Mouse (Mus musculus): Measurements from ENCODE around the gene Drosha. TPM values are rescaled to one million over a fixed set of nuclear protein-coding genes. Genes with fewer than 3 reads are reported as not detected.

Drosha gene
- polyA plus RNA-seq, 1 experiment from 2014 or later: 22.3 TPM

GRCm38 (mm10) chr15:12962179-12962578 is 137.6 kb downstream of the Drosha start:
- WGBS: 86% methylated on average over 10 of the region's 10 CpGs
- Histone ChIP-seq H3K4me2 (ENCODE audit: low read length) (no peak overlapping the region), H3K27ac (no peak overlapping the region), H3K27me3 (ENCODE audit: insufficient read depth, low read length) (no peaks in the 10 kb centered on the region), H3K9ac (ENCODE audit: low read depth, low read length) (no peak overlapping the region), H3K4me3 (replicated peaks; ENCODE audit: low read depth, low read length) (no peak overlapping the region), H3K36me3 (ENCODE audit: insufficient read depth, low read length) (no peaks in the 10 kb centered on the region), H3K9me3 (replicated peaks; ENCODE audit: low read length) (no peaks in the 10 kb centered on the region), H3K4me1 (replicated peaks; ENCODE audit: insufficient read depth, low read length) (no peaks in the 10 kb centered on the region)
- ATAC-seq (replicated peaks; ENCODE audit: low FRiP score, low read depth) (no peak), DNase-seq (ENCODE audit: low spot score) (no peak)
- no peak for TF ChIP-seq CTCF (IDR thresholded peaks at IDR 0.05; ENCODE audit: low read depth)

GRCm38 (mm10) chr15:12965209-12965608 is 140.6 kb downstream of the Drosha start:
- no peak for ATAC-seq (replicated peaks; ENCODE audit: low FRiP score, low read depth)
- Histone ChIP-seq H3K27ac (no peak overlapping the region), H3K27me3 (ENCODE audit: insufficient read depth, low read length) (no peaks in the 10 kb centered on the region), H3K9me3 (replicated peaks; ENCODE audit: low read length) (no peaks in the 10 kb centered on the region), H3K4me3 (replicated peaks; ENCODE audit: low read depth, low read length) (no peak overlapping the region), H3K9ac (ENCODE audit: low read depth, low read length) (no peak overlapping the region), H3K36me3 (ENCODE audit: insufficient read depth, low read length) (no peaks in the 10 kb centered on the region), H3K4me1 (replicated peaks; ENCODE audit: insufficient read depth, low read length) (no peaks in the 10 kb centered on the region), H3K4me2 (ENCODE audit: low read length) (no peak overlapping the region)
- no peak for DNase-seq (ENCODE audit: low spot score)
- no peak for TF ChIP-seq CTCF (IDR thresholded peaks at IDR 0.05; ENCODE audit: low read depth)
- 77% methylated on average over 5 of the region's 5 CpGs for WGBS

- Histone ChIP-seq H3K4me2 (ENCODE audit: low read length) (no peak overlapping the region), H3K9ac (ENCODE audit: low read depth, low read length) (no peak overlapping the region), H3K9me3 (replicated peaks; ENCODE audit: low read length) (no peaks in the 10 kb centered on the region), H3K27me3 (ENCODE audit: insufficient read depth, low read length) (no peaks in the 10 kb centered on the region), H3K4me1 (replicated peaks; ENCODE audit: insufficient read depth, low read length) (no peaks in the 10 kb centered on the region), H3K4me3 (replicated peaks; ENCODE audit: low read depth, low read length) (no peak overlapping the region), H3K36me3 (ENCODE audit: insufficient read depth, low read length) (no peaks in the 10 kb centered on the region), H3K27ac (no peak overlapping the region)
- no peak for TF ChIP-seq CTCF (IDR thresholded peaks at IDR 0.05; ENCODE audit: low read depth)
- DNase-seq (ENCODE audit: low spot score): no peak
- WGBS: 88% methylated on average over 8 of the region's 8 CpGs
- ATAC-seq (replicated peaks; ENCODE audit: low FRiP score, low read depth): no peak
Measured at GRCm38 (mm10) chr15:12968815-12969214, 144.2 kb downstream of the Drosha start.

GRCm38 (mm10) chr15:12972441-12972840 is 147.8 kb downstream of the Drosha start:
- Histone ChIP-seq H3K9ac (ENCODE audit: low read depth, low read length) (no peak overlapping the region), H3K36me3 (ENCODE audit: insufficient read depth, low read length) (no peaks in the 10 kb centered on the region), H3K27ac (no peak overlapping the region), H3K4me3 (replicated peaks; ENCODE audit: low read depth, low read length) (no peak overlapping the region), H3K9me3 (replicated peaks; ENCODE audit: low read length) (no peaks in the 10 kb centered on the region), H3K4me1 (replicated peaks; ENCODE audit: insufficient read depth, low read length) (no peaks in the 10 kb centered on the region), H3K4me2 (ENCODE audit: low read length) (no peak overlapping the region), H3K27me3 (ENCODE audit: insufficient read depth, low read length) (no peaks in the 10 kb centered on the region)
- DNase-seq (ENCODE audit: low spot score): no peak
- TF ChIP-seq CTCF (IDR thresholded peaks at IDR 0.05; ENCODE audit: low read depth): no peak
- no peak for ATAC-seq (replicated peaks; ENCODE audit: low FRiP score, low read depth)
- 85% methylated on average over 8 of the region's 8 CpGs for WGBS

Small RNA genes lying within 50 kb of the gene (microRNA-seq; reads per million reads assigned to microRNA genes)
- gene Gm47288: not detected

Other genes with a start within 250 kb of the Drosha start
- 17.1 and 19.1 TPM in 2 replicates for gene Pdzd2, start 84.9 kb upstream of the Drosha start, polyA plus RNA-seq (2015; fragmentation: Nextera tagmentation; extraction: Ambion mirVana)
- gene 6030458C11Rik, start 166 bp upstream of the Drosha start, polyA plus RNA-seq (2015; fragmentation: Nextera tagmentation; extraction: Ambion mirVana): 20.8 and 22.8 TPM in 2 replicates